Mouse (Mus musculus) forelimb bud, embryonic 11.5 days (tissue): Measurements from ENCODE around the gene Cmya5.

Experiments
- DNase-seq: peaks from one replicate; pipeline ENCODE4 v3.0.0-alpha.2; 2012; ENCODE audit warnings: low read depth, low spot score

Gene Cmya5

GRCm38 (mm10) chr13:93062860-93063636, 81.5 kb downstream of the Cmya5 start:
- no peak for DNase-seq

GRCm38 (mm10) chr13:93061311-93061710, 83.2 kb downstream of the Cmya5 start:
- DNase-seq, result no peak

- DNase-seq, result no peak
Measured at GRCm38 (mm10) chr13:93060437-93060836, 84.1 kb downstream of the Cmya5 start.

- DNase-seq, result no peak
Measured at GRCm38 (mm10) chr13:93058551-93059011, 85.9 kb downstream of the Cmya5 start.

GRCm38 (mm10) chr13:93057492-93058260, 86.8 kb downstream of the Cmya5 start:
- no peak for DNase-seq

- no peak for DNase-seq
Measured at GRCm38 (mm10) chr13:93056091-93056490, 88.4 kb downstream of the Cmya5 start.

GRCm38 (mm10) chr13:93051483-93051882, 93.0 kb downstream of the Cmya5 start:
- DNase-seq, result no peak

GRCm38 (mm10) chr13:93041021-93041420, 103.5 kb downstream of the Cmya5 start:
- DNase-seq, result no peak

GRCm38 (mm10) chr13:93036218-93036617, 108.3 kb downstream of the Cmya5 start:
- DNase-seq, result no peak

- DNase-seq, result no peak
Measured at GRCm38 (mm10) chr13:93029337-93029736, 115.2 kb downstream of the Cmya5 start.

- DNase-seq, result no peak
Measured at GRCm38 (mm10) chr13:93024837-93025236, 119.7 kb downstream of the Cmya5 start.

GRCm38 (mm10) chr13:93022158-93022557, 122.4 kb downstream of the Cmya5 start:
- DNase-seq, result no peak

- no peak for DNase-seq
Measured at GRCm38 (mm10) chr13:93012952-93013351, 131.6 kb downstream of the Cmya5 start.

GRCm38 (mm10) chr13:93011315-93011714, 133.2 kb downstream of the Cmya5 start:
- no peak for DNase-seq

- no peak for DNase-seq
Measured at GRCm38 (mm10) chr13:93010524-93010923, 134.0 kb downstream of the Cmya5 start.

- DNase-seq, result no peak
Measured at GRCm38 (mm10) chr13:93007078-93007477, 137.4 kb downstream of the Cmya5 start.

- no peak for DNase-seq
Measured at GRCm38 (mm10) chr13:93006347-93006746, 138.2 kb downstream of the Cmya5 start.

GRCm38 (mm10) chr13:93004003-93004402, 140.5 kb downstream of the Cmya5 start:
- DNase-seq, result no peak

GRCm38 (mm10) chr13:93002456-93002855, 142.1 kb downstream of the Cmya5 start:
- DNase-seq, result no peak

- DNase-seq, result no peak
Measured at GRCm38 (mm10) chr13:93000640-93001351, 143.7 kb downstream of the Cmya5 start.

GRCm38 (mm10) chr13:92999860-93000259, 144.7 kb downstream of the Cmya5 start:
- DNase-seq, result no peak

- DNase-seq, result no peak
Measured at GRCm38 (mm10) chr13:92994743-92995142, 149.8 kb downstream of the Cmya5 start.
